Mouse (Mus musculus) embryonic stem cell, embryonic (primary cell): Measurements from ENCODE around the gene Pla2g4c.

ENCODE experiments used
- CTCF ChIA-PET, 4 experiments: fragments of 300-600 bp in 2 of 4; fragments of 350-600 bp in 2 of 4; sonication (Branson Sonifier 250); formaldehyde crosslinking; loops; one replicate each; lab custom pipeline; 2022; ENCODE audit warnings: inconsistent platforms in 2 of 4; lab: Charles Lee
- POLR2A ChIA-PET, 4 experiments: fragments of 300-600 bp in 2 of 4; fragments of 350-600 bp in 2 of 4; sonication (Branson Sonifier 250); formaldehyde crosslinking; loops; one replicate each; lab custom pipeline; 2022; ENCODE audit warnings: antibody characterized with exemption in 4 of 4, inconsistent platforms in 1 of 4; lab: Charles Lee

The Pla2g4c gene

GRCm38 (mm10) chr7:13310493-13311199 is 13.8 kb upstream of the Pla2g4c start:
- ChIA-PET POLR2A (interaction anchor here in 2 of 4 experiments (0.6 to 31.6 kb wide), 9 partner anchors 8 to 389 kb away, joined by 3 to 617 read pairs (median 3); partner anchors contain the start of genes Lig1 (in 1 of the 2), Rps5 (in 1 of the 2) and Zswim9 (in 1 of the 2)), CTCF (no interaction called here)

DNA sequence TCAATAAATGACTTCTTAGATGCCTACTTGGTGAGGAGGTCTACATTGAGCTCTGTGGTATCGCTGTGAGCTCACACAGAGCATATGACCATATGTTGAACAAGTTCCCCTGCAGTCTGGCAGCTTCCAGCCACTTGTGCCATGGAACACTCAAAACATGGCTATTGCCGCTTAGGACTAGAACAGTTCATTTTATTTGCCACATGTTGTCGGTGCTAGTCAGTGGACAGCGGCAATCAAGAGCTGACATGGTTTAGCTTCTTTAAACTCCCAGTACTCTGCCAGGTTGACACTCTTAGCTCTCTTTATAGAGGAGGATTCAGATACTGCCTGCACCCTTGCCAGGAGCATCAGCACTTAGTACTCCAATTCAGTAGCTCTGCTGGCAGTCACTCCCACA is 13.1 kb upstream of the Pla2g4c start:
- ChIA-PET POLR2A (interaction anchor here in 2 of 4 experiments (0.6 to 31.6 kb wide), 8 partner anchors 9 to 389 kb away, joined by 3 to 617 read pairs (median 3); partner anchors contain the start of genes Lig1 (in 1 of the 2), Rps5 (in 1 of the 2) and Zswim9 (in 1 of the 2)), CTCF (no interaction called here)

DNA sequence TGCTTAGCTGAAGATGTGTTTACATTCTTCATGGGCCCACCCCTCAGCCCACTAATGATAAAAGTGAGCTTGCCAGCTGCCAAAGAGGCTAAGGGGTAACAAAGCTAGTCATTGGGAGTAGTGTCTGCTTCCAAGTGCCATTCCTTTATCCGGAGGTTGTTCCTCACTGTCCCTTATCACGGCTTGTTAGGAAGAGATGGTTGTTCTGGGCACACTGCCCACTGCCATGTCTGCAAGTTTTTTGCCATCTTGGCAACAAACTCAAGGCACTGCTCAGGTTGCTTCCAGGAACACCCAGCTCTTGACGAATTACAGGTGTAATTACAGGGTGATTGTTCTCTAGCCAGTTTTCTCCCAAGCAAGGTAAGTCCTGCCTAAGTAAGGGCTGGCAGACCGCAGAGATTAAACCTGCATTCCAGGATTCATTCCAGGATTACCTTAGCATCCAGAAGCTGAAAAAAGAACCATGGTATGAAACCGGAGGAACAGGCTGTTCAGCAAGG is 10.3 kb upstream of the Pla2g4c start:
- POLR2A ChIA-PET = interaction anchor here in 2 of 4 experiments (0.9 to 31.6 kb wide), 7 partner anchors 9 to 300 kb away, joined by 3 to 617 read pairs (median 4); partner anchors contain the start of genes Lig1 (in 1 of the 2) and Zswim9 (in 1 of the 2)

DNA sequence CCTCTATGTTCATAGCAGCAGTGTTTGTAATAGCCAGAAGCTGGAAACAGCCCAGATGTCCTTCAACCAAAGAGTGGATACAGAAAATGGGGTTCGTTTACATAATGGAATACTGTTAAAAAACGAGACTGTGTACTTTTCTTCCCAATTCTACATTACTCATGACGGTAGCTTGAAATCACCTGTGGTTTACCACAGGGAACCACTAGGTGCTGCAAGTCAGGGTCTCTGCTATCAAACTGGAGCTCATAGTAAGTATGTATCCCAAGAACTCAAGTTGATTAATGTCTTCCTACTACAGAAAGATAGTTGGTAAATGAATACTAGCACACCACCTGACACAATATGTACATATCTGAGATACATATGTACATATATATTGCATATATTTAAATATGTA is 3.0 kb upstream of the Pla2g4c start:
- ChIA-PET POLR2A (interaction anchor here in 1 of 4 experiments (0.7 to 2.0 kb wide), 4 partner anchors 10 to 33 kb away, joined by 3 to 8 read pairs (median 3); no protein-coding TSS in a partner anchor), CTCF (interaction anchor here in 2 of 4 experiments (0.9 to 1.4 kb wide), 2 partner anchors 33 kb away, joined by 3 read pairs; no protein-coding TSS in a partner anchor)

More for the DNA sequence above, 10.3 kb upstream of the Pla2g4c start:
- CTCF ChIA-PET = interaction anchor here in 2 of 4 experiments (0.6 to 0.7 kb wide), 2 partner anchors 26 to 114 kb away, joined by 3 read pairs; no protein-coding TSS in a partner anchor

GRCm38 (mm10) chr7:13330575-13330974 is 6.1 kb downstream of the Pla2g4c start:
- ChIA-PET CTCF (no interaction called here), POLR2A (interaction anchor here in 1 of 4 experiments (1.9 kb wide), 1 partner anchor 12 kb away, joined by 4 read pairs; no protein-coding TSS in a partner anchor)

DNA sequence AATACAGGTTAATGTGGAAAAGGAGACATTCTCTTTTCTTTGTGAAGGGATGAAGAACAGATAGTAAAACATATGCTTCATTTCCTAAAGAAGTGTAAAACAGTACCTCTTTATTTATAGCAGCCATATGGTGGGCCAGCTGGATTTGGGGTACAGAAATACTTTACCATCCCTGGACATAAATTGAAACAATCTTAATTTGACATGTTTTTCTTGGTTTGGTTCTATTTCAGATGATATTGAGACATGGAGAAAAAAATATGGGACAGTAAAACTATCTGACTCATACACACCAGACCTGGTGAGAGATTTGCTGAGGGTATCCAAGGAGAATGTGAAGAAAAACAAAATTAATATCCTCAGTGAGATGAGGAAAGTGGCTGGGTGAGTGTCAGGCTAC is 31.5 kb downstream of the Pla2g4c start:
- ChIA-PET CTCF (no interaction called here), POLR2A (interaction anchor here in 1 of 4 experiments (1.0 to 1.6 kb wide), 3 partner anchors 15 to 431 kb away, joined by 3 to 4 read pairs (median 3); partner anchors contain the start of gene Lig1)

DNA sequence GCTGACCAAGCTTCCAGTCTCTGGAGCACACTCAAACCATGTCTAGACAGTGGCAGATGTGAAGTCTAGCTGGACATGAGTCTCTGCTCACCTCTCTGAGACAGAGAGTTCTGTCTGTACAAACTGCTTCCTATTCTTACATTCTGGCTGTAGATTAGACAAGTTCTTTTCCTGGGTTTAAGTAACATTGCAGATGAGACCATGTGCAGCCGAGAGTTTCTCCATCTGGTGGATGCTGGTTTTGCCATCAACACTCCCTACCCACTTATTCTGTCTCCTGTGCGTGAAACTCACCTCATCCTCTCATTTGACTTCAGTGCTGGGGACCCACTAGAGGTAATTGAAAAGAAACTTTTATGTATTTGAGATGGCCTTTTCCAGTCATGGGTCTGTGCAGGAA is 56.1 kb downstream of the Pla2g4c start:
- POLR2A ChIA-PET = no interaction called here
- CTCF ChIA-PET = no interaction called here

- CTCF ChIA-PET = no interaction called here
- POLR2A ChIA-PET = no interaction called here
Observed at GRCm38 (mm10) chr7:13397832-13398231, 73.4 kb downstream of the Pla2g4c start, which contains the start of gene Cabp5. TSS of gene Cabp5 (plus strand) at chr7:13398132.
